Mouse (Mus musculus) central nervous system, embryonic 18 days (tissue): ENCODE results near the gene Gm3696. TPM values are rescaled to one million over a fixed set of nuclear protein-coding genes. Genes with fewer than 3 reads are reported as not detected.

Source experiments
- polyA plus RNA-seq: library from polyadenylated mRNA; depleted of rRNA; stranded (reverse); fragments of >200 nt; gene quantifications from 2 replicates; pipeline ENCODE4 v1.2.3, GENCODE M21; 2012; rRNA removed

The Gm3696 gene
- polyA plus RNA-seq, result 10.8 and 11.0 TPM in 2 replicates

DNA sequence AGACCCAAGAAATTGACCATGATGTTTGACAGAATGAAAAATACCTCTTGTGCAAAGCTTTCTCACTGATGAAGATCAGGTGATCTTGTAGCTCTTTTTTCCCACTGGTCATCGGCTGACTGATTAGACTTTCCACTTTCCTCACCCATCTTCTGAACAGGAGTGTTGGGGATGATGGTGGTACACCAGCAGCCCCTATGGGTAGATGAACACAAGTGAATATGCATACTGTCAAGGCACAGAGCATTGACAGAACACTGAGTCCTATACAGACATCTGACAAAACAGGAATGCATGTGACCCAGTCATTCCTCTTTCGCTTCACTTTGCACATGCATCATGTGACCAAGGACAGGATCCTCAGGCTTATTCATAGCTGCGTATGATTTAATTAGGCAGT is at the start of gene Gm3696:
Gene Gm3696, minus strand, starts transcription at position 101 of the 400 bp plus-strand sequence.

DNA sequence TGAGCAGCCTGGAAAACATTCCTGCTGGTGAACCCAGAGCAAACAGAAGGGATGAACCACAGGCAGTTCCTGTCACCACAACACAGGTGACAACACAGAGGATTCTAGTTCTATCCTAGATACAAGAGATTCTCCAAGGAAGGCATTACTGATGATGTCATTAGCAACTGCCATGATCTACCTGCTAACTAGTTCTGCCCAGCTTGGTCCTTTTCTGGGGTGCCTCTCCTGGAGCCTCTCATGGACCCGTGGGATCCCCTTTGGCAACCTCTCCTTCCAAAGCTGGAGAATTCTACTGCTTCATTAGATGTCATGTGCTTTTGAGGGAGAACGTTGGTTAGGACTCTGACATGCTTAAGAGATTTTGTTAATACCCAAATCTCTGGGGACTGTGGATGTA is 24.9 kb upstream of the Gm3696 start, which contains the start of gene Gm6676:
Gene Gm6676, minus strand, starts transcription at position 101 of the 400 bp plus-strand sequence.

DNA sequence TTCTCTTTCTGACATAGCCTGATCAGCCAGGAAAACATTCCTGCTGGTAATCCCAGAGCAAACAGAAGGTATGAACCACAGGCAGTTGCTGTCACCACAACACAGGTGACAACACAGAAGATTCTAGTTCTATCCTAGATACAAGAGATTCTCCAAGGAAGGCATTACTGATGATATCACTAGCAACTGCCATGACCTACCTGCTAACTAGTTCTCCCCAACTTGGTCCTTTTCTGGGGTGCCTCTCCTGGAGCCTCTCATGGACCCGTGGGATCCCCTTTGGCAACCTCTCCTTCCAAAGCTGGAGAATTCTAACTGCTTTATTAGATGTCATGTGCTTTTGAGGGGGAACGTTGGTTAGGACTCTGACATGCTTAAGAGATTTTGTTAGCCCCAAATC is 55.6 kb downstream of the Gm3696 start, which contains the start of gene Gm3685:
Gene Gm3685, minus strand, starts transcription at position 101 of the 400 bp plus-strand sequence.

Other genes starting within 250 kb of the Gm3696 start
- 15.5 and 16.8 TPM in 2 replicates for gene Gm3667, start 210.7 kb downstream of the Gm3696 start, polyA plus RNA-seq
- not detected in 2 replicates for gene Gm6356, start 126.8 kb downstream of the Gm3696 start, polyA plus RNA-seq
- gene Gm10406, start 73.2 kb downstream of the Gm3696 start, polyA plus RNA-seq, result 10.9 and 11.4 TPM in 2 replicates
- gene Gm3685, start 55.7 kb downstream of the Gm3696 start, polyA plus RNA-seq, result 0.09 and 0.13 TPM in 2 replicates
- gene Gm6676, start 24.8 kb upstream of the Gm3696 start, polyA plus RNA-seq, result 0.04 TPM in 2 replicates
- 9.6 and 10.6 TPM in 2 replicates for gene Gm3512, start 73.9 kb upstream of the Gm3696 start, polyA plus RNA-seq
- gene Gm16434, start 93.9 kb upstream of the Gm3696 start, polyA plus RNA-seq, result 0.04 TPM in 2 replicates
- not detected in 2 replicates for gene Gm3727, start 164.1 kb upstream of the Gm3696 start, polyA plus RNA-seq
- 9.2 and 9.9 TPM in 2 replicates for gene Gm3739, start 214.4 kb upstream of the Gm3696 start, polyA plus RNA-seq
- gene Gm5797, start 231.8 kb upstream of the Gm3696 start, polyA plus RNA-seq, result not detected in 2 replicates